Mouse (Mus musculus): ENCODE measurements around the gene Ppa2.

DNA sequence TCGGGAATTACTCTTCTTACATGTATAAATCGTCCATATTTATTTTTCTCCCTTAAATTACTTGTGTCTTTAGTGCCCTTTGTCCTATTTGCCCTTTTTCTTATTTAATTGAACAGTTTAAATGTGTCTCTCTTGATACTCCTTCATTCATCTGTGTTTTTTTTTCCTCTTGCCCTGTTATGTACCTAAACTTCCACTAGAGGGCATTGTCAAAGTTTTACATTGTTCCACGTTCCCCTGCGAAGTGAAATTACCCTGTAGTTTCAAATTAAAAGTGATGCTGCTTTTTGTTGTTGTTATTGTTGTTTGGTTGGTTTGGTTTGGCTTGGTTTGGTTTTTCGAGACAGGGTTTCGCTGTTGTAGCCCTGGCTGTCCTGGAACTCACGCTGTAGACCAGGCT lies 26.5 kb downstream of the Ppa2 start:
- TF ChIP-seq CTCF (IDR thresholded peaks at IDR 0.05; ENCODE audit: extremely low read depth, insufficient read depth, insufficient read length, insufficient replicate concordance) (no peak), POLR2A (IDR thresholded peaks at IDR 0.05; ENCODE audit: low read depth, low read length) (no peak)
